Mouse (Mus musculus) bone marrow, adult 2 months (tissue): ENCODE data around the gene Gal3st2c.

Experiments used
- CTCF ChIP-seq: fragments of 200-500 bp; IDR thresholded peaks from 2 replicates; pipeline ENCODE4 v1.5.1; 2011; ENCODE audit warnings: low read length, control low read depth; ENCODE audit not compliant: control insufficient read depth, insufficient read depth
- POLR2A ChIP-seq: fragments of 200-500 bp; IDR thresholded peaks from 2 replicates; pipeline ENCODE4 v1.6.1; 2011; ENCODE audit warnings: low read depth, mild to moderate bottlenecking, control low read depth, low read length, borderline replicate concordance; ENCODE audit not compliant: control insufficient read depth

DNA sequence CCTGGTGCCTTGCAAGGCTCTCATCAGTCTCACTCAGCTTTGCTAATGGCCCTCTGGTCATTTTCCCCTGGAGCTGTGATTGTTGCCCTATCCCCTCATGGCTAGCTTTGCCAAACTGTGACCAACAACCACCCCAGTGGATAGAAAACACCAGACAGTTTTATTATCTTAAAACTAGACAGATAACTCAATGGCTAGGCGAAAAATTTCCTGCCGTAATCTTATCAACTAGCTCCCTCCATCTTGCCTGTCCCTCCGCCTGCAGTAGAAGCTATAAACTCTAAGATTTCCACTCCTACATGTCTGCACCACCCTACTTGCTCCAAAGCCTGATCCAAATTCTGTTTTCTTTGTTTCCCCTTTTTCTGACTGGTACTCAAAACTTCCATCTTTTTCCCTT lies 4.1 kb upstream of the Gal3st2c start:
- TF ChIP-seq CTCF: no peak
- TF ChIP-seq POLR2A: no peak
